Mouse (Mus musculus) gastrocnemius, postnatal 10 days (tissue): ENCODE data around the gene Keap1. TPM values are rescaled to one million over a fixed set of nuclear protein-coding genes. Genes with fewer than 3 reads are reported as not detected.
"Not testable (repeated sequence)": the region's sequence is repeated elsewhere in the genome, so short reads cannot be mapped to it uniquely, and the experiment has no call there.

Experiments
- DNase-seq: peaks from one replicate; pipeline ENCODE4 v3.0.0; 2021; ENCODE audit warnings: mixed read lengths
- total RNA-seq, 2 experiments: library from RNA; stranded (reverse); gene quantifications; 2 replicates each; pipeline ENCODE4 v1.2.3; 2021

Keap1 gene
- total RNA-seq, 2 experiments from 2014 or later, result 59.6 to 60.9 TPM

- DNase-seq, result no peak
Observed at GRCm38 (mm10) chr9:21196521-21197433, 42.4 kb downstream of the Keap1 start.

GRCm38 (mm10) chr9:21195736-21196505, 43.2 kb downstream of the Keap1 start:
- not testable (repeated sequence) for DNase-seq

- no peak for DNase-seq
Observed at GRCm38 (mm10) chr9:21194787-21195493, 44.2 kb downstream of the Keap1 start.

GRCm38 (mm10) chr9:21193786-21194185, 45.4 kb downstream of the Keap1 start:
- no peak for DNase-seq

- DNase-seq, result no peak
Observed at GRCm38 (mm10) chr9:21190670-21191069, 48.5 kb downstream of the Keap1 start.

GRCm38 (mm10) chr9:21189905-21190304, 49.3 kb downstream of the Keap1 start:
- DNase-seq, result no peak

- DNase-seq, result no peak
Observed at GRCm38 (mm10) chr9:21185436-21185835, 53.7 kb downstream of the Keap1 start.

- peak; percentile 77 for DNase-seq
Observed at GRCm38 (mm10) chr9:21184733-21185132, 54.4 kb downstream of the Keap1 start.

- DNase-seq, result peak; percentile 76
Observed at GRCm38 (mm10) chr9:21183905-21184413, 55.2 kb downstream of the Keap1 start.

- DNase-seq, result no peak
Observed at GRCm38 (mm10) chr9:21183421-21183820, 55.7 kb downstream of the Keap1 start.

GRCm38 (mm10) chr9:21181421-21182220, 57.5 kb downstream of the Keap1 start:
- DNase-seq, result peak; percentile 52

- no peak for DNase-seq
Observed at GRCm38 (mm10) chr9:21180841-21181240, 58.3 kb downstream of the Keap1 start.

- DNase-seq, result no peak
Observed at GRCm38 (mm10) chr9:21180402-21180801, 58.8 kb downstream of the Keap1 start.

Other genes with a start within 250 kb of the Keap1 start
- gene Mrpl4, start 236.6 kb downstream of the Keap1 start, total RNA-seq, result 10 to 100 TPM; 48.4 to 49.1 TPM
- gene Icam1, start 223.4 kb downstream of the Keap1 start, total RNA-seq, result 1 to 10 TPM; 3.8 to 5.6 TPM
- under 1 TPM in 1 of 2 experiments, not detected in 1; 0.70 TPM for gene Icam4, start 210.0 kb downstream of the Keap1 start, total RNA-seq
- gene Icam5, start 207.3 kb downstream of the Keap1 start, total RNA-seq, result under 1 TPM; 0.14 to 0.25 TPM
- gene Zglp1, start 172.3 kb downstream of the Keap1 start, total RNA-seq, result not detected
- gene Gm49373, start 166.3 kb downstream of the Keap1 start, total RNA-seq, result under 1 TPM; 0.14 to 0.32 TPM
- 10 to 100 TPM; 24.2 to 24.9 TPM for gene Fdx1l, start 165.7 kb downstream of the Keap1 start, total RNA-seq
- gene Gm38431, start 147.4 kb downstream of the Keap1 start, total RNA-seq, result 1 to 10 TPM in 1 of 2 experiments, under 1 TPM in 1; 0.61 to 1.2 TPM
- gene Raver1, start 147.4 kb downstream of the Keap1 start, total RNA-seq, result 10 to 100 TPM; 22.1 to 25.6 TPM
- gene Tyk2, start 108.1 kb downstream of the Keap1 start, total RNA-seq, result 1 to 10 TPM; 5.1 to 7.6 TPM
- 100 to 1,000 TPM; 138 to 151 TPM for gene Cdc37, start 89.4 kb downstream of the Keap1 start, total RNA-seq
- gene Pde4a, start 73.6 kb downstream of the Keap1 start, total RNA-seq, result 10 to 100 TPM; 22.1 to 23.2 TPM
- under 1 TPM; 0.09 to 0.19 TPM for gene S1pr5, start 9.1 kb upstream of the Keap1 start, total RNA-seq
- gene Atg4d, start 25.9 kb upstream of the Keap1 start, total RNA-seq, result 10 to 100 TPM; 28.4 to 31.9 TPM
- 10 to 100 TPM; 10.8 to 14.5 TPM for gene Kri1, start 48.6 kb upstream of the Keap1 start, total RNA-seq
- gene Cdkn2d, start 52.0 kb upstream of the Keap1 start, total RNA-seq, result 10 to 100 TPM; 14.2 to 16.1 TPM
- not detected for gene Ap1m2, start 73.0 kb upstream of the Keap1 start, total RNA-seq
- gene Slc44a2, start 81.3 kb upstream of the Keap1 start, total RNA-seq, result 100 to 1,000 TPM; 131 to 140 TPM
- gene Ilf3, start 128.5 kb upstream of the Keap1 start, total RNA-seq, result 10 to 100 TPM; 34.9 to 49.0 TPM
- 10 to 100 TPM in 1 of 2 experiments, 1 to 10 TPM in 1; 8.5 to 11.4 TPM for gene Qtrt1, start 172.5 kb upstream of the Keap1 start, total RNA-seq
- 10 to 100 TPM; 52.4 to 64.5 TPM for gene Dnm2, start 185.5 kb upstream of the Keap1 start, total RNA-seq